Mouse (Mus musculus) lung, postnatal 10 days (tissue): ENCODE measurements around the gene Ntn1.

Experiments used
- DNase-seq: peaks from one replicate; pipeline ENCODE4 v3.0.0; 2021

The Ntn1 gene

DNA sequence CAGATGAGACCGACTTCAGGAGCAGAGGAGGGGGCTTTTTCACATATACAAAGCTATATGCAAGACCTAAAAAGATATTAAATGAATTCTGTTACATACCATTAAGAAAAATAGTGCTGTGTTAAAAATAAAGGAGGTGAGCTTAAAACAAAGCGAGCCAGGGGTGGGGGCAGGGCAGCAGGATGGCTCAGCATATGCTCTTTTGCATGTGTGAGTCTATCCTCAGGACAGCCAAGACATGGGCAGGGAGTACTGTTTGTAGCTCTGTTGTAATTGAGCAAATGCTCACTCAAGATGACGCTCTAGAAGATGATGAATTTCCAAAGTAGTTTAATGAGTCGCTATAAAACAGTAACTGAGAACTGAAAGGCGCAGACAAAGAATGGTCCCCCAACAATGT, 236.2 kb downstream of the Ntn1 start:
- DNase-seq, result no peak

DNA sequence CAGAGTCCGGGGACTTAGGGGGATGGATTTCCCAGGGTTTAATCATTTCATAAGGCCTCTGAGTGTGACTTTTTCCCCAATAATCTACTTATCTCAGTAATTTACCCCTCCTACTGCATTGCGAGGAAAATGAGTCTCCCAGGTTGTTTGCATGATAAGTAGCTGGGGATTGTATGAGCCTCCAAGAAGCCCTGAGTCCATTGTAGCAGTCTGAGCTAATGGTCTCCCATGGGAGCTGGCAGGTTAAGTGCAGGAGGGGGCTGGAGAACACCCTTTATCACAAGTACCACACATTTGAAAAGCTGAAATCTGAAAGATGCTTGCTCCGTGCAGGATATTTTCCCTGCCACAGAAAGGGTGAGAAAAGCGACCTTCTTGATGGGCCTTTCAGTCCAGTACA, 240.8 kb downstream of the Ntn1 start:
- no peak for DNase-seq
